ENCODE assay signal across 13 mouse cellular contexts in genomic region chr15:101588216-101588615, GRCm38 (mm10). TPM values are rescaled to one million over a fixed set of nuclear protein-coding genes. Genes with fewer than 3 reads are reported as not detected.
DNase-seq lines count a peak whose midpoint lies in the region; ATAC-seq and TF ChIP-seq lines count a peak whose summit lies in the region.
"Had no signal": no experiment of that assay in that cellular context is flagged by ENCODE, and none has a peak within 500 bp of the region (broad histone marks: within the 10 kb centered on the region; RNA-seq: fewer than 3 reads in every experiment).

No protein-coding gene starts in this region.

- ATAC-seq in kidney, embryonic 15.5 days (replicated peaks; ENCODE audit: low FRiP score): no peak

- no peaks in the 10 kb centered on the region for H3K9me3 ChIP-seq in kidney, embryonic 15.5 days (replicated peaks)
- H3K9me3 ChIP-seq: embryonic facial prominence, embryonic 15.5 days; midbrain, embryonic 12.5 days had no signal

- peak; percentile 11 for DNase-seq in kidney, adult 18-20 months
- DNase-seq in thymus, postnatal 4 days: peak; percentile 33
- DNase-seq in thymus, adult 18-20 months: no peak
- DNase-seq in brain, embryonic 14.5 days (ENCODE audit: low read depth): no peak
- no peak for DNase-seq in B cell, adult 2 months
- no peak for DNase-seq in cerebellum, adult 2 months
- DNase-seq: lung, adult 18-20 months; right cerebral cortex, postnatal 14 days had no signal

- peak; percentile 26; the same call in 1 of the 2 replicates for TF ChIP-seq CTCF in brain, embryonic 14.5 days (IDR thresholded peaks at IDR 0.05; ENCODE audit: borderline replicate concordance, extremely low read depth, insufficient read depth, insufficient read length)
- TF ChIP-seq CTCF in cerebellum, adult 2 months (IDR thresholded peaks at IDR 0.05; ENCODE audit: borderline replicate concordance, insufficient read depth, low read depth, low read length): no peak

- no peak overlapping the region for H3K27ac ChIP-seq in kidney, embryonic 15.5 days
- no peak overlapping the region for H3K27ac ChIP-seq in cerebellum, adult 2 months (ENCODE audit: insufficient read depth, low read length)
- H3K27ac ChIP-seq: embryonic facial prominence, embryonic 15.5 days; midbrain, embryonic 12.5 days had no signal

- WGBS in kidney, embryonic 15.5 days: 84% methylated on average over 10 of the region's 10 CpGs
- WGBS in cerebellum, adult 2 months: 73% methylated on average over 10 of the region's 10 CpGs

- TF ChIP-seq POLR2A in brain, embryonic 14.5 days (IDR thresholded peaks at IDR 0.05; ENCODE audit: borderline replicate concordance, extremely low read depth, insufficient read depth, insufficient read length, poor library complexity, severe bottlenecking): no peak
- TF ChIP-seq POLR2A in cerebellum, adult 2 months (IDR thresholded peaks at IDR 0.05; ENCODE audit: borderline replicate concordance, insufficient read depth, low read length): no peak

- no peak overlapping the region for H3K4me2 ChIP-seq in kidney, embryonic 15.5 days
- H3K4me2 ChIP-seq: embryonic facial prominence, embryonic 15.5 days; midbrain, embryonic 12.5 days had no signal

- no peaks in the 10 kb centered on the region for H3K27me3 ChIP-seq in kidney, embryonic 15.5 days
- no peaks in the 10 kb centered on the region for H3K27me3 ChIP-seq in cerebellum, adult 2 months (ENCODE audit: control insufficient read depth, insufficient read depth, low read length)
- H3K27me3 ChIP-seq: embryonic facial prominence, embryonic 15.5 days; midbrain, embryonic 12.5 days had no signal

- H3K9ac ChIP-seq in kidney, embryonic 15.5 days: no peak overlapping the region
- H3K9ac ChIP-seq: embryonic facial prominence, embryonic 15.5 days; midbrain, embryonic 12.5 days had no signal

- no peak overlapping the region for H3K4me3 ChIP-seq in kidney, embryonic 15.5 days (replicated peaks)
- H3K4me3 ChIP-seq in cerebellum, adult 2 months (replicated peaks; ENCODE audit: insufficient read depth, low read depth, low read length): no peak overlapping the region
- H3K4me3 ChIP-seq: embryonic facial prominence, embryonic 15.5 days; midbrain, embryonic 12.5 days had no signal

- H3K36me3 ChIP-seq in kidney, embryonic 15.5 days: no peaks in the 10 kb centered on the region
- H3K36me3 ChIP-seq: embryonic facial prominence, embryonic 15.5 days; midbrain, embryonic 12.5 days had no signal

- no peaks in the 10 kb centered on the region for H3K4me1 ChIP-seq in kidney, embryonic 15.5 days
- H3K4me1 ChIP-seq in cerebellum, adult 2 months (ENCODE audit: control insufficient read depth, insufficient read depth, low read length): no peaks in the 10 kb centered on the region
- H3K4me1 ChIP-seq: embryonic facial prominence, embryonic 15.5 days; midbrain, embryonic 12.5 days had no signal

RNA-seq across cellular contexts. Expression of gene Krt75, which starts 14.5 kb away (rescaled TPM):
- polyA plus RNA-seq in kidney, embryonic 15.5 days (2015; fragmentation: Nextera tagmentation; extraction: Ambion mirVana): 0.21 and 0.27 TPM in 2 replicates
- 0.06 and 0.07 TPM in 2 replicates for polyA plus RNA-seq in brain, embryonic 14.5 days (2012; rRNA removed)
- polyA plus RNA-seq in cerebellum, adult 2 months (2012; rRNA removed): not detected in 2 replicates
- polyA plus RNA-seq: midbrain, embryonic 12.5 days had no signal

RNA-seq across cellular contexts. Expression of gene Krt90, which starts 25.5 kb away (rescaled TPM):
- 0.08 and 0.32 TPM in 2 replicates for polyA plus RNA-seq in kidney, embryonic 15.5 days (2015; fragmentation: Nextera tagmentation; extraction: Ambion mirVana)
- 0.10 and 0.11 TPM in 2 replicates for polyA plus RNA-seq in brain, embryonic 14.5 days (2012; rRNA removed)
- 0.03 and 0.08 TPM in 2 replicates for polyA plus RNA-seq in cerebellum, adult 2 months (2012; rRNA removed)

RNA-seq across cellular contexts. Expression of gene Krt82, which starts 37.7 kb away (rescaled TPM):
- polyA plus RNA-seq in kidney, embryonic 15.5 days (2015; fragmentation: Nextera tagmentation; extraction: Ambion mirVana): not detected in 2 replicates
- polyA plus RNA-seq in brain, embryonic 14.5 days (2012; rRNA removed): not detected in 2 replicates
- not detected in 2 replicates for polyA plus RNA-seq in cerebellum, adult 2 months (2012; rRNA removed)
- polyA plus RNA-seq: midbrain, embryonic 12.5 days; neural tube, embryonic 14.5 days had no signal

RNA-seq across cellular contexts. Expression of gene Gm5414, which starts 39.8 kb away (rescaled TPM):
- not detected in 2 replicates for polyA plus RNA-seq in kidney, embryonic 15.5 days (2015; fragmentation: Nextera tagmentation; extraction: Ambion mirVana)
- polyA plus RNA-seq in brain, embryonic 14.5 days (2012; rRNA removed): not detected in 2 replicates
- polyA plus RNA-seq in cerebellum, adult 2 months (2012; rRNA removed): not detected in 2 replicates
- polyA plus RNA-seq: embryonic facial prominence, embryonic 15.5 days; midbrain, embryonic 12.5 days; neural tube, embryonic 14.5 days; thymus, postnatal 0 days had no signal

RNA-seq across cellular contexts. Expression of gene Krt84, which starts 55.6 kb away (rescaled TPM):
- 0.31 TPM in 1 of 2 replicates, not detected in the other for polyA plus RNA-seq in kidney, embryonic 15.5 days (2015; fragmentation: Nextera tagmentation; extraction: Ambion mirVana)
- not detected in 2 replicates for polyA plus RNA-seq in brain, embryonic 14.5 days (2012; rRNA removed)
- polyA plus RNA-seq in cerebellum, adult 2 months (2012; rRNA removed): not detected in 2 replicates
- polyA plus RNA-seq: midbrain, embryonic 12.5 days had no signal

Comparison
In these comparisons a context has a peak if more than half of its experiments do, and no peak if none do; other contexts are left out.
1. DNase-seq: peak in kidney, adult 18-20 months (single experiment) and thymus, postnatal 4 days (single experiment); none in thymus, adult 18-20 months (0 of 2), brain, embryonic 14.5 days (single experiment), B cell, adult 2 months (0 of 2) and cerebellum, adult 2 months (0 of 2).